Mouse (Mus musculus): Measurements from ENCODE around the gene Cdyl.

The Cdyl gene

GRCm38 (mm10) chr13:35880555-35881046 is 221.0 kb downstream of the Cdyl start:
- in situ Hi-C loops (cut with MboI; ENCODE audit: unreplicated experiment in 2 of 2), result no loop called here

- in situ Hi-C loops (cut with MboI; ENCODE audit: unreplicated experiment in 2 of 2), result no loop called here
Measured at GRCm38 (mm10) chr13:35886121-35886725, 226.6 kb downstream of the Cdyl start.

- in situ Hi-C loops (cut with MboI; ENCODE audit: unreplicated experiment in 2 of 2), result no loop called here
Measured at GRCm38 (mm10) chr13:35892866-35893265, 233.2 kb downstream of the Cdyl start.

- in situ Hi-C loops (cut with MboI; ENCODE audit: unreplicated experiment in 2 of 2), result loop anchor here in 1 of 2 experiments (10.0 kb wide), 1 partner anchor 91 kb away; no protein-coding TSS in a partner anchor
Measured at GRCm38 (mm10) chr13:35905378-35905777, 245.7 kb downstream of the Cdyl start.

- in situ Hi-C loops (cut with MboI; ENCODE audit: unreplicated experiment in 2 of 2), result loop anchor here in 1 of 2 experiments (10.0 kb wide), 1 partner anchor 91 kb away; no protein-coding TSS in a partner anchor
Measured at GRCm38 (mm10) chr13:35905879-35906481, 246.3 kb downstream of the Cdyl start, which contains the start of gene Rpp40. TSS of gene Rpp40 (minus strand) at chr13:35906359.

GRCm38 (mm10) chr13:35911476-35911875 is 251.8 kb downstream of the Cdyl start:
- in situ Hi-C loops (cut with MboI; ENCODE audit: unreplicated experiment in 2 of 2), result no loop called here
